Mouse (Mus musculus) c-Kit-positive CD71-positive TER-119-negative erythroid progenitor cells, embryonic 14.5 days (primary cell): ENCODE data around the gene Arntl.

Experiments used
- DNase-seq: peaks from one replicate; pipeline ENCODE4 v3.0.0-alpha.2; 2013; ENCODE audit warnings: low read depth

The Arntl gene

DNA sequence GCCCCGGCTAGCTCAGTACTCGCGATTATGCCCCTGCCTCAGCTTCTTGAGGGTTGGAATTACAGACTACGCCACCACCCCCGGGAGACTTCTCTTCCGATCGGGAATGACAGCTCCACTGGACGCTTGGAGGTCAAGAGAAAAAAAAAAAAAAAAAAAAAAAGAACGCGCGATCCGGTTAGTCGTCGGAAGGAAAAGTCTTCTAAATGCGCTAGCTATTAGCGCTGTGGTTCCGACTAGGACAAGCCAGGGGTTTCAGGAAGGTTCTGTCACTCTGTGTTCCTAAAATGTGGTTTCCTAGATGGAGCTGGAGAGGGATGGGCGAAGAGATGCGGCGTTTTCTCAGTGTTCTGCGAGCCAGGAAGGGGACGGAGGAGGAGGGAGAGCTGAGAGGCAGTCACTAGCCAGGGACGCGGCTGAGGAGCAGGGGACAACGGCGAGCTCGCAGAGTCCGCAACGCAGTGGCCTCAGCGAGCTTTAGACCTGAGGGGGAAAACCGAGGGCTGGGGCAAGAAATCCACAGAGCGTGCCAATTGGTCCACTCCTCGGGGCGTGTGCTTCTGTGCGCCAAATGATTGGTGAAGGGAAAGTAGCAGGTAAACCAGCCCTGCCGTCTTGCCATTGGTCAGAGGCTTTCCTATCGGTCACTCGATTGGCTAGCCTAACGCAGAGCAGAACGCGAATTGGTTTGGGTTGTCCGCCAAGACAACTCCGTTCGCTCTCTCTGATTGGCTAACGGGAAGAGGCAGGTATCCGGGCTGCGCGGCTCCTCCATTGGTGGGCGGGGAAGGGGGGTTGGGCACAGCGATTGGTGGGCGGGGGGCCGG, at the start of gene Arntl:
Gene Arntl (plus strand): TSS at position 822 of the 827 bp plus-strand sequence.
- peak; percentile 82 for DNase-seq

DNA sequence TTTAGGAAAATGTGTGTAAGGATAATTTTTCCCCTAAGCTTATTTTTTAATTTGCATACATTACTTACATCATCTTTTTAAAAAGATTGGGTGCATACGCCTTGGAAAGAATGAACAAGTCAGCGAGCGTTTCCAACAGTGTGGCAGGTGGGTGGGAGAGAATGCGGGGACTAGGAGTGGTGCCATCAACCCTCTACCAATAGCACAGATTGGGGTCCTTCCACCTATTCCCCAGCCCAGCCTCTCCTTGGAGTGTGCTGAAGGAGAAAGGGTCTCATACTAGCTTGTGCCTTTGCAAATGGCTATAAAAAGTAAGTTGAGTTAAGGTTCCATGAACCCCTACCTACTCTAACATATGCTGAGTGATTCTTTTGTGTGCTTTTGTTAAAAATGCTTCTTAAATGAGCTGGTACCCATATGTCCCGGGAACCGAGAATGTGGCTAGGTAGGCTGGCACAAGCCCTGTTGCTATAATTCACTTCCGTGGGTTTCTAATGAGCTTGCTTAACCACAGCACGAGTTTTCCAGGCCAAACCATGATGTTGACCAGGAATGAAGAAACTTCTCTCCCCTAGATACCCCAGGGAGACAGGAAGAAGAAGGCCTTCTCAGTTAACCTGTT, 46.1 kb upstream of the Arntl start:
- DNase-seq: no peak

DNA sequence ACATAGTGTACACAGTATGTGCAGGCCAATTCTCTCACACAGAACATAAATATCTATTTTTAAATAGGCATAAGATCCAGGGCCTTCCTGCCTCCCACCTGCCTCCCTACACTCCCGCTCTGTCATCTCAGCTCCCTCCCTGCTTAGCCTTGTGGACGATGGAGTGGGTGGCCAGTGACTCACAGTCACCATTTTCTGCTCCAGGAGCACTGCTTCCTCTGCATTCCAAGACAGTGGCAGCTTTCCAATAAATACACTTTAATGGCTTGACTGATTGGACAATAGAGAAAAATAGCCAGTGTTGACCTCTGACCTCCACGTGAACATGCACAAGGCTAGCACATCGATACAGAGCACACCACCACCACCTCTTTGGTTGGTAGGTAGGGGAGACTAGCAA, 42.5 kb upstream of the Arntl start:
- DNase-seq: no peak

DNA sequence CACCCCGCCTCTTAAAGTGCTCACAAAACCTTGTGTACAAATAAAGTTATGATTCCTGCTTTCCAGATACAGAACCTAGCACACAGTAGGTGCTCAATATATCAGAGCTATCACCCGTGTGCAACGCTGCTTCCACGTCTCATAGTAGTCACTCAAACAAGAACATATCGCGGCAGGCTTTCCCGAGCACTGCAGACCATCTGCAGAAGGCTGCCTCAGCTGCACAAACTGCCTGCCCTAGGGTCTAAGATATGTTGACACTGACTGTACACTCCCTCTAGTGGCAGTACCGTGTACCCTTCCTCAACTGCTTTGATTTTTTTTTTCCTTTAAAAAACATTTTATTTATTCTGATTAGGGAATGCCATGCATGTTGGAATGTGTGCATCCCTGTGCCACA, 40.2 kb upstream of the Arntl start:
- DNase-seq: no peak

DNA sequence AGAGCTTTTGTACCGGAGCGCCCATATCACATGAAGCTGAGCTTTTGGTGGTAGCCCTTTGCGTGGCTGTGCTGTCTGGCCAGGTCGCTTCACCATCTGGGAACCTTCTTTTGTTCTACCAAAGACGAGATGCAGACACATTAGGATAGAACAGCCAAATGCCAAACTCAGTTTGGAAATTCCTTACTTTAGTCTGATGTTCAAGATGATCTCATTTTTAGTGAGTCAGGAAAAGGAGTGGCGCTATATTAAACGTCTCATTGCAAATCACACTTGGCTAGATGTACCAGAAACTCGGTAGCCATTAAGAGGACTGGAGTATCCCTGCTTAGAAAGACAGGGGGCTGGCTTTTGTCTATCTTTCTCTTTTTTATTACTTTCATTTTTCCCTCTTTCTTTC, 38.7 kb upstream of the Arntl start:
- no peak for DNase-seq

DNA sequence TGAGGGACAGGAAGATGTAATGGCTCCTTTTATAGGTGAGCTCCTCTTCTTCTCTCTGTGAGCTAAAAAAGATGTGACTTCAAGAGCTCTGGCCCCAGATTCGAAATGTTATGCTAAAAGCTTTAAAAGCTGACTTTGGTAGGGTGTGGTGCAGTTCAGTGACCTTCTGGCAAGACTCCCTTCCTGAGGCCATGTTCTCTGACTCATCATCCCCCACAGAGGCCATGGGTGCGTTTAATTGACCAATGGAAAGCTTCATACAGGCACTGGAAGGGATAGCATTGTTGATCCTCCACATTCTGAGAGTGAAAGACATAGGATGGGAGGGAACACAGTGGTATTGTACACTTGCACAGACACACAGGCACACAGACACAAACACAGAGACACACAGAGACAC, 34.8 kb upstream of the Arntl start:
- no peak for DNase-seq

DNA sequence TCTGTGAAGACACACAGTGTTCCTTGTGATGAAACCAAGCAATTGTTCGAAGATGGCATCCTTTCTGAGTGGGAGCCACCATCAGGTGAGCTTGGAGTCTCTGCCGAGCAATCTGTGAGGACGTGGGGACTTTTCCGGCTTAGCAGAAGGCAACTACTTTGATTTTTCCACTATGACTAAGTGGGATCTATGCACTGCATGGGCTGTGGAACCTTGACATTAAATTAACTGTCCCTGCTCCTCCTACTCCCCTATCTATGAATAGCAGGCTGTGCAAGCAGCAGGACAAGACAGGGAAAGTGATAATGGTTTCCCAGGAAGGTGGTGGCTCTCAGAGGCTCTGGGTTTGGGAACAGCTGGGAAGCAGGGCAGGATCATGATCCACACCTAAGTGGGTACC, 31.8 kb upstream of the Arntl start:
- DNase-seq: no peak

DNA sequence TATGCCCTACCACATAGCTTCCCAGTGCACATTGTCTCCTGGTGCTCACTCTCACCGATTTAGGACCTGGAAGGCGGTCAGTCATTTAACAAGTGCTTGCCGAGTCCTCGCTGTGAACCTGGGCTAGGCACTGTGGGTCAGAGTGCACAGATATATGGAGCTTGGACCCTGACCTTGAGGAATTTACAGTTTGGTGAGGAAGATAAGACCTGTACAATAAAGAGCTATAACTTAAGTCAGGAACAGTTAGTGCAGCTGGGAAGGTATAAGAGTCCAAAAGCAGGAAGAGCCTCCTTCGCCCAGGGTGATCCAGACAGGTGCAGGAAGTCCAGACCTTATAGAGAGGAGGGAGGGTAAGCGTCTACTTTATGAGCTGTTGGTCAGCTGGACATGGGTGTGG, 29.2 kb upstream of the Arntl start:
- no peak for DNase-seq

DNA sequence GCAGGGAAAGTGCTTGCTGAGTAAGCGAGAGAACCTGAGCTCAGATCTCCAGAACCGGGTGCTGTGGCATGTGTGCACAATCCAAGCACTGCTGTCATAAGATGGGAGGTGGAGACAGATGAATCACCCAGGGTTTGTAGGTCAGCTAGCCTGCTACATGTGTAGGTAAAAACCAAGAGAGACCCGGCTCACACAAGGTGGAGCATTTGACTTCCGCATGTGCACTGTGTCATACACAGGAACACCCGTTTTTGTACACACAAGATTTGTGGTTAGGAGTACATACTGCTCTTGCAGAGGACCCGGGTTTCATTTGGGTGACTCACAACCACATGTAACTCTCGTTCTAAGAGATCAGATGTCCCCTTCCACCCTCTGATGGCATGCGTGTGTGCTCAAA, 23.5 kb upstream of the Arntl start:
- no peak for DNase-seq

DNA sequence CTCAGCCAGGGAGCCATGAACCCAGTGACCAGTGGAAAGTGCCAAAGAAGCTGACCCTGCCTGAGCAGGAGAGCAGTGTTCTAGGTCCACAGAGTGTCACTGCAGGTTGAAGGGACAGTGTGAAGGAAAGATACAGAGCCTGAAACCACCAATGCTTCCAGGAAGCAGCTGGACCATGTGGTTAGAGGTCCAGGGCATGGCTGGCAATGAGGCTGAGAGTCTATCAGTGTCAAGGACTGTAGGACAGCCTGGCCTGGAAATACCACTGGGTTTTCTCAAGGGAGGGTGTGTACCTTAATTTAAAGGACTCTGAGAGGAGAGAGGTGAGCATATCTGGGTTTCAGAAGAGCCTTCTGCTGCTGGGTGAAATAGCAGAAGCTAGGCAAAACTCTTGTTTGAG, 22.2 kb upstream of the Arntl start:
- no peak for DNase-seq

DNA sequence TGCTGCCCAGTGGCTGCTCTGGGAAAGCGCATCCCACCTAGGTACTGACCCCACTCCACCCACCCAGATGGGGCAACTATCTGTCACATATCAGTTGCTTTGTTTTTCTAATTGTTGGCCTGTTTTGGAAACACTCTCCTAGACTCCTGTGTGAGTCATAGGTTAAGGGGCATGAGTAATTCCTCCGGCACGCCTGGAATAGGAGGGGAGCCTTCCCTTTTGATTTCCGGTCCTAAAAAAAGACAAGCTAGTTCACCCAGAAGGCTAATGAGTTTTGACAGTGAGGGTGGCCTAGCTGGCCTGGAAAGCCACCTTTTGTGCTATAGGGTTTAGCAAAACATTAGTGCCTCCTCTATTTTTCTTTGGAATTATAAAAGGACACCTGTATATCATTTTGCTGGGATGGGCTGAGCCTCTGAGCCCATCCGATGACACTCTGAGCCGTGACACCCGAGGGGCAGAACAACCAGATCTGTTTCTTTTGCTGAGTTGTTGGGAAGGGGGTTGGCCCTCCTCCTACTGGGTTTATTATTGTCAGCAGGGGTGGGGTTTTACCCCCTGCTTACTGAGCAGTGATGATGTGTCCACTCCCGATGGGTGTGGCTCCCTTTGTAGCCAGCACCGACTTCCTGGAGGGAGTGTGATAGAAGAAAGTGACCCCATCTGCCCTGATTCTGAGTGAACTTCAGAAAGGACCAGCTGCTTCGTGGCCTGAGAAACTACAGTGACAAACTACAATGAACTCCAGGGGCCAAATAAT, 21.0 kb upstream of the Arntl start:
- DNase-seq: no peak

DNA sequence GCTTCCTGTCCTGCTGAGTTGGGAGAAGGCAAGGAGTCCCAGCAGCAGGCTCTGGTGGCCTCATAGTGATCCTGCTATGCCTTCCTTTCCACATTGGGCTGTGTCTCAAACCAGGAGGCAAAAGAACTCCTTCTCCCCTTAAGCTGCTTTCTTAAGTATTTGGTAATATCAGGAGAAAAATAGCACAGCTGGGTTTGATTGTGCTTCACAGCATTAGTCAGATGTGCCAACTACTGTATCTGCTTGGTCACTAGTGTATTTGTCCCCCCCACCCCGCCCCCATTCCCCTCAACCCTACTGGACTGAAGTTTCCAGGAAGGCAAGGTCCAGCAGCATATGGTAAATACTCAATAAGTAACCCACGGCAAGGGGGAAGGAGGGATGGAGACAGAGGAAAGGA, 19.2 kb upstream of the Arntl start:
- no peak for DNase-seq

DNA sequence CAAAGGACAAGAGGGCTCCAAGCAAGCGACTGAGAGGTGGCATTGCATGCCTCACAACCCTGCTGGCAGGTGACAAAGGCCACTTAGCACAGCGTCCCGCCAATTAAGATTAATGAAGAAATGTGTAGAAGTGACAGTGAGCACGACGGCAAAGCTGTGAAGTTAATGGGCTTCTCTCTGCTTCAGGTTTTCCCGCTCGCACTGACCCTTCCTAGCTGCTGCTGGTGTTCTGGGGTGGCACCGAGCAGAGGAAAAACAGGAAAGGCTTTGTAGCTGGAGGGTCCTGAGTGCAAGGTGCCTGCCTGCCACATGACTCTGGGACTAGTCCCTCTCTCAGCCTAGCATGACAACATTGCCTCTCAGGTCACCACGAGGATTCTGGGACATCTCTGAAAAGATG, 18.7 kb upstream of the Arntl start:
- DNase-seq: no peak

DNA sequence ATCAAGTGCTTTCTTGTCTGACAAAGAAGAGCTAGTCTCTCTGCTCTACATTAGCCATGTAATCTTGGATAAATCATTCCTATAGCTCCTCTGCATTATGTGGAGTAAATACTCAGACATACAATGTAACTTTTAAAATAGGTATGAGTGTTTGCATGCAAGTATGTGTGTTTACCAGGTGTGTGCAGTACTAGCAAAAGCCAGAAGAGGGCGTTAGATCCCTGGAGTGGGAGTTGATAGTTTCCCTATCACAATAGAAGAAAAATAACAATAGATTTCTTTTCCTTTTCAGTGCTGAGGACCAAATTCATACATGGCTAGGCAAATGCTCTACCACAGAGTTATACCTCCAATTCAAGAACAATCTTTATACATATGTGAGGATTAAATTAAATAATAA, 15.5 kb upstream of the Arntl start:
- no peak for DNase-seq

DNA sequence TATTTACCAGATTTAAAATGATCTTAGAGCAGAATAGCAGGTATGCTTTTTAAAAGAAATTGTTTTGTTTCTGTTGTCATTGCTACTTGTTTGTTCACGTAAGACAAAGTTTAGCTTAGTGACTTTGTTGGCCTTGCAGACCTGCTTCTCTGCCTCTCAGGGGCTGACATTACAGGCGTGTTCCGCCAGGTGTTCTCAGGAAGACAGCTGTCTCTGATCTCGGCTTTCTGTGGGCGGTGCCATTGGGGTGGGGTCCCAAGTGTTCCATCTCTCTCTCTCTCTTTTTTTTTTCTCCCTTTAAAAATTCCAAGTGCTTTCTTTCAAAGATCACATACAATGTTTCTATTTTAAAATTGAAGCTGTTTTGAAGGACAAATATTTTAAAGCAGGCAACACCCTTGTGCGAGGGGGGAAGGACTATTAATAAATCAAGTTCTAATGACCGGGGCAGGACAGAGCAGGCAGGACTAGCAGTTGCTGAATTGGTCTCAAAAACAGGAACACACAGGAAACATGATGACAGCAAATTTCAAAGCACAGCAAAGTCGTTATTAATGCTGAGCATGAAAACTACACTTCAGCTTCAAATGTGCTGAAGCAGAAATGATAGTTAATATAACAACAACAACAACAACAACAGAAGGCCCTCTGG, 14.4 kb upstream of the Arntl start:
- no peak for DNase-seq

DNA sequence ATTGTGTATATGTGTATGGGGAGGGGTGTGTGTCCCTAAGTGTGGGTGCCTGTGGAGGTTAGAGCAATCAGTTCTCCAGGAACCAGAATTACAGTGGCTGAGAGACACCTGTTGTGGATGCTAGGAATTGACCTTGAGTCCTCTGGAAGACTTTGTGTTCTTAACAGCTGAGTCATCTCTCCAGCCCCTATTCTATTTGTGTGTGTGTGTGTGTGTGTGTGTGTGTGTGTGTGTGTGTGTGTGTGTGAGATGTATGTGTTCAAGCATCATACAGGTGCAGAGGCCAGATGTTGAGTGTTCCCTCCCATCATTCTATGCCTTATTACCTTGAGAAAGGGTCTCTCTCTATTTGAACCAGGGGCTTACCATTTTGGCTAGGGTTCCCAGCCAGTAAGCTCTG, 13.4 kb upstream of the Arntl start:
- no peak for DNase-seq

DNA sequence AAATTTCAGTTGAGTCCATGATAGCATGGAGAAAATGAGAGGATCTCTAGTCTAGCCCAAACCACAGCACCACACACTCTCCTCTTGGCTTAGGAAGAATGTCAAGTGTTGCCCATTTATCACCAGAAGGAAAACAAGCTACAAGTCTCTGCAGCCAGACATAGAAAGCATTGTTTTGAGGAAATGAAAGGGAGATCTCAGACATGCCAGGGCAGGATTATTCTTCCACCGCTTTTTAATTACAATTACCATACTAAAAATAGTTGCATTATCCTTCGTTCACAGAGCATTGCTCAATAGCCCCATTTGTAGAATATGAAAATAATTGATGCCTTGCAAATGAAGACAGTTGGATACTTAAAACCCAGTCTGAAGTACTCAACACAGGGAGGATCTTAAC, 12.0 kb upstream of the Arntl start:
- DNase-seq: no peak

DNA sequence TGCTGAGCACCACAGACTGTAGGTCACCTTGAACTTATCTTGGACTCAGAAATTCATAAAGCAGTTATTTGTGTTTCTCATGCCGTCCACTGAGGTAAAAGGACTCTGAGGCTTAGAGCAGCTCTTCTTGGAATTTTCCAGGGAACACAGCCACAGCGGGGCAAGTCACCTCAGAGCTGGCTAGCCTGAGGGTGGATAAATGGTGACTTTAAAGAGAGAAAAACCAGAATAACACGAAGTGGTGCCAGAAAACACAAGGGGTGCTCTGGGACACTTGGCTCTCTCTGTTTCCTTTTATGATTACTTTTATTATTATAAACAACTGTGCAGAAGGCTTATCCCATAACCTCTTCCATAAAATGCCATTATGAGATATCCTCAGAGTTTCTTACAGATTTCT, 11.1 kb upstream of the Arntl start:
- no peak for DNase-seq

DNA sequence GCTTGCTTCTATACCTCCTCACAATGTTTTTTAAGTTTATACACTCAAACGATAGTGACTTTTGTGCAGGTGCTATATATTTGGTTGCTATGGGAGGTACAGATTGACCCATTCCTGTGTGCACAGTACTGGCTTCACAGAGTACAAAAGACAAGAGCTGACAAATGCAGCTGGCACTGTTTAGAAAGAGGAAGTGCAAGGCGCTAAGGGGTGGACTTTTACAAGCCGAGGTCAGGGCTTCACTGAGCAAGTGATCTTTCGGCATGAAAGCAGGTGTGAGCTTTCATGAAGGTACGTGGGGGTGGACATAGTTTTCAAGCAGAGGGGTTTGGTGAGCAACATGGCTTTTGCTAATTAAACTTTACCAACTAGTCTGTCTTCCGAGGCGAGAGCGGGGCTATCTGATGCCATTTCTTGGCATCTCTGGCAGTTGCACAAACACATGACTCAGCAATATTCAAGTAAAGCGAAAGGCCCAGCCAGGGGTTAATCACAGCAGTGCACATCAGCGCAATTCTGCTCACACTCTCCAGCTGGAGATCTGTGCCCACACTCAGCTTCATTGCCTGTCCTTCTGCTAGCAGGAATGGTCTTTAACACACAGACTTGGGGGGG, 10.0 kb upstream of the Arntl start:
- DNase-seq: no peak

DNA sequence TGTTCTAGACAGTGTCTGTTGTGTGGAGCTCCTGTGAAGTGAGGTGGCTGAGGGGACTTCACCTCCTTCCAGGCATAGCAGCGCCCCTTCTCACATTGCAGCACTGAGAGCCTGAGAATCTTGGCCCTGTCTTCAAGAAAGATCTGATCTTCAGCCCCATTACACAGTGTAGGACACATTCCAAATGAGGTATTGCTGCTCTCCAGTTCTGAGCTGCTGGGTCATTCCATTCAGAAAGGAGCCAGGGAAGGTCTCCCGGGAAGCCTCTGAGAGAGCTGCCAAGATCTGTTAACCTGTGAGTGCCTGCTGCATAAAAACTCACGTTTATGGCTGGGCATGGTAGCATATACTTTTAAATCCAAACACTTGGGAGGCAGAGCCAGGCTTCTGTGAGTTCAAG, 5.7 kb upstream of the Arntl start:
- no peak for DNase-seq

DNA sequence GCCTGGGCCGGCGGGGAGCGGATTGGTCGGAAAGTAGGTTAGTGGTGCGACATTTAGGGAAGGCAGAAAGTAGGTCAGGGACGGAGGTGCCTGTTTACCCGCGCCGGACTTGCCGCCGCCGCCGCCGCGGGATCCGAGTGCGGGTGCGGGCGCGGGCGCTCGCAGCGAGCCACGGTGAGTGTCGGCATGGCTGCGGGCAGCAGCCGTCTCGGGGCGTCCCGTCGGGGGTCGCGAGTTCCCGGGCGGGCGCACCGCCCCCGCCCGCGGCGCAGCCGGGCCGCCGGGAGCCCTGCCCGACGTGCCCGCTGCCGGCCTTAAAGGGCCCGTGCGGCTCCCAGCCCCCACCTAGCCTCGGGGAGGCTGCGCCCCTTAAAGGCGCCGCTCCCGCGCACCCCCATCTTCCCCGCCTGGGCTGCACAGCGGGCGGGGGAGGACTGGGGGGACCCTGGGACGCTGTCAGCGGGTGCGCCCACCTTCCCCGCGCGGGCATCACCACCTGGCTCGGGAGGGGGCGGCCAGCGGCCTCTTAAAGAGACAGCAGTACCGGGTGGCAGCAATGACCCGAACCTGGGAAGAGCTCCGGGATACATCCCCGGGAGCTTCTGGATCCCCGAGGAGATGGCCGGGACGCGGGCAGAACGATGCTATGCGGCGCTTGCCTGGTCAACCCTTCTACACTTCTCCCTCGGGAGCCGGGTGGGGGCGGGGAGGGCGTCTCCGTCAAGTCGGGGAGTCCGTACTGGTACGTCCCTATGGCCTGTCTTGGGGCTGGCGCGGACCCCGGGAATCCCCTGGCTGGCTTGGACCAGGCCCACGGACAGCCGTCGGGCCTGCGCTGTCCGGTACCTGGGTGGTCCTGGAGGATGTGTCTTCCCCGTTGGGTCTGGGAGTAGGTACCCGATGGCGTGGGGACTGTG, 464 bp downstream of the Arntl start:
- no peak for DNase-seq
